Mouse (Mus musculus) MEL (cell line): Measurements from ENCODE around the gene Atxn1l. TPM values are rescaled to one million over a fixed set of nuclear protein-coding genes. Genes with fewer than 3 reads are reported as not detected.

Experiments
- DNase-seq: peaks from one replicate; pipeline ENCODE4 v3.0.0; 2011; ENCODE audit warnings: low read depth, low spot score
- H3K27ac ChIP-seq: 2 replicates; pipeline ENCODE4 v1.5.1; 2012; ENCODE audit warnings: low read depth, mild to moderate bottlenecking, control low read depth, low read length, moderate library complexity; ENCODE audit not compliant: control insufficient read depth
- H3K27me3 ChIP-seq, 2 experiments: fragments of 150-350 bp in 1 of 2; sonication (generic) in 1 of 2; 2 replicates each; pipeline ENCODE4 v1.6.1; 2012; ENCODE audit warnings: low read length in 2 of 2, mild to moderate bottlenecking in 2 of 2, improper control_type of control experiment in 1 of 2, moderate library complexity in 1 of 2; ENCODE audit not compliant: insufficient read depth in 2 of 2, control insufficient read depth in 1 of 2
- H3K36me3 ChIP-seq, 2 experiments: 2 replicates each; pipeline ENCODE4 v1.6.1; 2012 to 2014; ENCODE audit warnings: low read length in 2 of 2, improper control_type of control experiment in 1 of 2, inconsistent platforms in 1 of 2, mild to moderate bottlenecking in 1 of 2; ENCODE audit not compliant: insufficient read depth in 2 of 2, control insufficient read depth in 1 of 2
- H3K4me1 ChIP-seq, 2 experiments: fragments of 150-350 bp in 1 of 2; sonication (generic) in 1 of 2; 2 replicates each; pipeline ENCODE4 v1.6.1; 2012; ENCODE audit warnings: low read length in 2 of 2, improper control_type of control experiment in 1 of 2, mild to moderate bottlenecking in 1 of 2; ENCODE audit not compliant: insufficient read depth in 2 of 2, control insufficient read depth in 1 of 2
- H3K4me3 ChIP-seq, 2 experiments: fragments of 150-350 bp in 1 of 2; sonication (generic) in 1 of 2; 2 replicates each; pipeline ENCODE4 v1.5.1; 2012; ENCODE audit warnings: low read depth in 2 of 2, low read length in 2 of 2, mild to moderate bottlenecking in 2 of 2, moderate library complexity in 2 of 2, control low read depth in 1 of 2, improper control_type of control experiment in 1 of 2; ENCODE audit not compliant: control insufficient read depth in 1 of 2, insufficient read depth in 1 of 2
- H3K79me2 ChIP-seq: 2 replicates; pipeline ENCODE4 v1.6.1; 2012; ENCODE audit warnings: mild to moderate bottlenecking, low read length, moderate library complexity; ENCODE audit not compliant: control insufficient read depth, poor library complexity, insufficient read depth
- H3K9ac ChIP-seq: 2 replicates; pipeline ENCODE4 v1.6.1; 2012; ENCODE audit warnings: low read depth, mild to moderate bottlenecking, control low read depth, low read length, moderate library complexity; ENCODE audit not compliant: control insufficient read depth, poor library complexity, severe bottlenecking
- H3K9me3 ChIP-seq: fragments of 150-350 bp; sonication (generic); replicated peaks from 2 replicates; pipeline ENCODE4 v1.6.1; 2012; ENCODE audit warnings: mild to moderate bottlenecking, low read length, improper control_type of control experiment, moderate library complexity; ENCODE audit not compliant: insufficient read depth
- BHLHE40 ChIP-seq: IDR thresholded peaks from 2 replicates; pipeline ENCODE4 v1.6.1; 2012; ENCODE audit warnings: low read depth, mild to moderate bottlenecking, inconsistent platforms, low read length, improper control_type of control experiment, borderline replicate concordance
- EP300 ChIP-seq, 2 experiments: IDR thresholded peaks; 2 replicates each; pipeline ENCODE4 v1.6.1; 2011; ENCODE audit warnings: improper control_type of control experiment in 2 of 2, low read length in 2 of 2, low read depth in 1 of 2, mild to moderate bottlenecking in 1 of 2
- ETS1 ChIP-seq: IDR thresholded peaks from 2 replicates; pipeline ENCODE4 v1.6.1; 2012; ENCODE audit warnings: low read depth, mild to moderate bottlenecking, inconsistent platforms, low read length, improper control_type of control experiment, moderate library complexity
- GABPA ChIP-seq: IDR thresholded peaks from 2 replicates; pipeline ENCODE4 v1.6.1; 2012; ENCODE audit warnings: low read depth, mild to moderate bottlenecking, inconsistent platforms, low read length, improper control_type of control experiment, moderate library complexity
- GATA1 ChIP-seq: IDR thresholded peaks from 2 replicates; pipeline ENCODE4 v1.6.1; 2011; ENCODE audit warnings: low read depth, low read length, improper control_type of control experiment
- HCFC1 ChIP-seq: IDR thresholded peaks from 2 replicates; pipeline ENCODE4 v1.6.1; 2012; ENCODE audit warnings: low read depth, mild to moderate bottlenecking, inconsistent platforms, low read length, improper control_type of control experiment, moderate library complexity
- JUND ChIP-seq: IDR thresholded peaks from 2 replicates; pipeline ENCODE4 v1.6.1; 2011; ENCODE audit warnings: low read depth, mild to moderate bottlenecking, improper control_type of control experiment, low read length
- MAX ChIP-seq: IDR thresholded peaks from 2 replicates; pipeline ENCODE4 v1.6.1; 2011; ENCODE audit warnings: low read length, improper control_type of control experiment
- MAZ ChIP-seq: IDR thresholded peaks from 2 replicates; pipeline ENCODE4 v1.6.1; 2012; ENCODE audit warnings: low read depth, mild to moderate bottlenecking, inconsistent platforms, low read length, improper control_type of control experiment
- MXI1 ChIP-seq: IDR thresholded peaks from 2 replicates; pipeline ENCODE4 v1.6.1; 2011; ENCODE audit warnings: mild to moderate bottlenecking, low read depth, low read length, improper control_type of control experiment
- MYB ChIP-seq: IDR thresholded peaks from 2 replicates; pipeline ENCODE4 v1.6.1; 2011; ENCODE audit warnings: mild to moderate bottlenecking, low read depth, low read length, improper control_type of control experiment
- NELFE ChIP-seq: IDR thresholded peaks from 2 replicates; pipeline ENCODE4 v1.6.1; 2011; ENCODE audit warnings: low read depth, low read length, improper control_type of control experiment
- NRF1 ChIP-seq: IDR thresholded peaks from 2 replicates; pipeline ENCODE4 v1.6.1; 2014; ENCODE audit warnings: low read depth, mild to moderate bottlenecking, inconsistent platforms, low read length, improper control_type of control experiment, moderate library complexity; ENCODE audit not compliant: poor library complexity, insufficient read depth, severe bottlenecking
- POLR2A ChIP-seq, 2 experiments: IDR thresholded peaks; 2 replicates each; pipeline ENCODE4 v1.6.1; 2011 to 2012; ENCODE audit warnings: low read length in 2 of 2, mild to moderate bottlenecking in 2 of 2, control low read depth in 1 of 2, improper control_type of control experiment in 1 of 2, low read depth in 1 of 2, moderate library complexity in 1 of 2; ENCODE audit not compliant: control insufficient read depth in 1 of 2, insufficient read depth in 1 of 2, poor library complexity in 1 of 2
- POLR2AphosphoS2 ChIP-seq: IDR thresholded peaks from 2 replicates; pipeline ENCODE4 v1.6.1; 2011; ENCODE audit warnings: low read length, improper control_type of control experiment
- POLR2AphosphoS5 ChIP-seq: IDR thresholded peaks from 2 replicates; pipeline ENCODE4 v1.6.1; 2012; ENCODE audit warnings: low read depth, borderline replicate concordance, mild to moderate bottlenecking, inconsistent platforms, low read length, moderate library complexity, mixed read lengths
- RCOR1 ChIP-seq: IDR thresholded peaks from 2 replicates; pipeline ENCODE4 v1.6.1; 2012; ENCODE audit warnings: low read depth, mild to moderate bottlenecking, inconsistent platforms, low read length, improper control_type of control experiment
- SMC3 ChIP-seq: IDR thresholded peaks from 2 replicates; pipeline ENCODE4 v1.6.1; 2011; ENCODE audit warnings: low read depth, low read length, improper control_type of control experiment
- TAL1 ChIP-seq: IDR thresholded peaks from 2 replicates; pipeline ENCODE4 v1.6.1; 2012; ENCODE audit warnings: mild to moderate bottlenecking, inconsistent platforms, low read length, moderate library complexity, mixed read lengths
- TBP ChIP-seq: IDR thresholded peaks from 2 replicates; pipeline ENCODE4 v1.8.0; 2011; ENCODE audit warnings: low read depth, low read length, improper control_type of control experiment
- TCF12 ChIP-seq: IDR thresholded peaks from 2 replicates; pipeline ENCODE4 v1.6.1; 2014; ENCODE audit warnings: low read depth, mild to moderate bottlenecking, inconsistent platforms, low read length, improper control_type of control experiment, moderate library complexity
- UBTF ChIP-seq: IDR thresholded peaks from 2 replicates; pipeline ENCODE4 v1.6.1; 2012; ENCODE audit warnings: low read depth, mild to moderate bottlenecking, inconsistent platforms, low read length, improper control_type of control experiment, moderate library complexity, borderline replicate concordance; ENCODE audit not compliant: insufficient read depth
- USF1 ChIP-seq: IDR thresholded peaks from 2 replicates; pipeline ENCODE4 v1.6.1; 2014; ENCODE audit warnings: low read depth, mild to moderate bottlenecking, inconsistent platforms, low read length, improper control_type of control experiment, moderate library complexity
- ZC3H11A ChIP-seq: IDR thresholded peaks from 2 replicates; pipeline ENCODE4 v1.6.1; 2012; ENCODE audit warnings: low read depth, mild to moderate bottlenecking, inconsistent platforms, low read length, improper control_type of control experiment
- ZKSCAN1 ChIP-seq: IDR thresholded peaks from 2 replicates; pipeline ENCODE4 v1.6.1; 2012; ENCODE audit warnings: low read depth, mild to moderate bottlenecking, inconsistent platforms, low read length, improper control_type of control experiment, moderate library complexity
- ZMIZ1 ChIP-seq: IDR thresholded peaks from 2 replicates; pipeline ENCODE4 v1.6.1; 2012; ENCODE audit warnings: low read depth, mild to moderate bottlenecking, inconsistent platforms, low read length, improper control_type of control experiment, moderate library complexity
- ZNF384 ChIP-seq: IDR thresholded peaks from 2 replicates; pipeline ENCODE4 v1.6.1; 2012; ENCODE audit warnings: low read depth, mild to moderate bottlenecking, inconsistent platforms, low read length, improper control_type of control experiment
- polyA plus RNA-seq, 2 experiments: library from polyadenylated mRNA; stranded (reverse) in 1 of 2; unstranded in 1 of 2; fragments of >175 nt in 1 of 2; fragments of >200 nt in 1 of 2; gene quantifications; 2 replicates each; pipeline versions ENCODE4 v1.2.1 to v1.2.4; 2012; ENCODE audit warnings: low replicate concordance in 2 of 2, low read depth in 1 of 2; ENCODE audit not compliant: insufficient read length in 2 of 2, insufficient read depth in 1 of 2, missing spikeins in 1 of 2
- total RNA-seq: library from RNA; depleted of rRNA; stranded (reverse); fragments of 300-350 nt; gene quantifications from 2 replicates; pipeline ENCODE4 v1.2.3, GENCODE M21; 2012

The Atxn1l gene
- total and polyA plus RNA-seq, 3 experiments = 4.1 to 9.5 TPM; not detected in 1

- no peaks in the 10 kb centered on the region; a peak in 1 of 4 replicates for H3K36me3 ChIP-seq
- TF ChIP-seq MAX (peak; percentile 51; the same call in 1 of the 2 replicates), MXI1 (0 out of 2 replicates have a peak, but pooled peaks have one; percentile 30), ZKSCAN1 (no peak), MAZ (peak; percentile 90), NRF1 (0 out of 2 replicates have a peak, but pooled peaks have one; percentile 12), BHLHE40 (no peak), NELFE (peak; percentile 50), TCF12 (0 out of 2 replicates have a peak, but pooled peaks have one; percentile 21), GABPA (no peak), POLR2A (IDR thresholded peaks at IDR 0.05; ENCODE audit: control insufficient read depth in 1 of 2, insufficient read depth in 1 of 2, low read depth in 1 of 2, low read length in 2 of 2, poor library complexity in 1 of 2) (peak; percentile 30 to 52; a peak in 2 of 4 replicates), JUND (no peak), TAL1 (no peak), ZMIZ1 (no peak), USF1 (peak; percentile 37; the same call in 1 of the 2 replicates), MYB (no peak), ZNF384 (peak; percentile 31; the same call in 1 of the 2 replicates), ETS1 (no peak), TBP (0 out of 2 replicates have a peak, but pooled peaks have one; percentile 48), HCFC1 (0 out of 2 replicates have a peak, but pooled peaks have one; percentile 42), UBTF (no peak), SMC3 (no peak), RCOR1 (0 out of 2 replicates have a peak, but pooled peaks have one; percentile 28), GATA1 (no peak), POLR2AphosphoS5 (no peak), POLR2AphosphoS2 (no peak), EP300 (IDR thresholded peaks at IDR 0.05; ENCODE audit: low read depth in 1 of 2, low read length in 2 of 2) (no peak), ZC3H11A (no peak)
- H3K9ac ChIP-seq = peak within 1 kb of the TSS; percentile 95
- H3K9me3 ChIP-seq = no peaks in the 10 kb centered on the region
- peaks cover 3% of the 10 kb centered on the region; the same call in 1 of the 2 replicates for H3K79me2 ChIP-seq
- peak within 1 kb of the TSS; percentile 48 for H3K27ac ChIP-seq
- no peaks in the 10 kb centered on the region for H3K27me3 ChIP-seq
- DNase-seq = peak; percentile 94
- peak within 1 kb of the TSS; percentile 70 to 83 for H3K4me3 ChIP-seq
- peaks cover 0 to 12% of the 10 kb centered on the region in 2 experiments; a peak in 2 of 4 replicates for H3K4me1 ChIP-seq
Measured at GRCm38 (mm10) chr8:109705320-109706075, 32.0 kb downstream of the Atxn1l start, which contains the start of gene Zfp821. TSS of gene Zfp821 (plus strand) at chr8:109705546.
